Mouse (Mus musculus): ENCODE measurements around the gene Adra1d. TPM values are rescaled to one million over a fixed set of nuclear protein-coding genes. Genes with fewer than 3 reads are reported as not detected.
A peak's percentile ranks its signal among the peaks of the same experiment; 100 is the strongest.

Adra1d gene
- polyA plus RNA-seq, 1 experiment from 2014 or later, result 1.6 TPM

GRCm38 (mm10) chr2:131509671-131510313 lies 52.3 kb downstream of the Adra1d start:
- peaks cover 42% of the 10 kb centered on the region for H3K4me1 ChIP-seq (ENCODE audit: control insufficient read depth, insufficient read depth, low read length)
- peak; percentile 91 for DNase-seq (ENCODE audit: low spot score)
- no peaks in the 10 kb centered on the region for H3K9me3 ChIP-seq (ENCODE audit: control insufficient read depth, low read length)
- peak overlapping the region; percentile 65; the same call in 1 of the 2 replicates for H3K27ac ChIP-seq (replicated peaks; ENCODE audit: low read depth, low read length)
- H3K4me3 ChIP-seq (ENCODE audit: low read depth, low read length), result peak overlapping the region; percentile 29
- peak overlapping the region; percentile 55 for H3K9ac ChIP-seq (ENCODE audit: low read depth, low read length)
- H3K36me3 ChIP-seq (ENCODE audit: control insufficient read depth, insufficient read depth, low read length), result no peaks in the 10 kb centered on the region
- peak overlapping the region; percentile 60 for H3K4me2 ChIP-seq (ENCODE audit: low read depth, low read length)
- ATAC-seq (ENCODE audit: low read depth), result peak; percentile 77
- no peaks in the 10 kb centered on the region for H3K27me3 ChIP-seq (replicated peaks; ENCODE audit: control insufficient read depth, insufficient read depth, low read length)
- 14% methylated on average over 17 of the region's 17 CpGs for WGBS

DNA sequence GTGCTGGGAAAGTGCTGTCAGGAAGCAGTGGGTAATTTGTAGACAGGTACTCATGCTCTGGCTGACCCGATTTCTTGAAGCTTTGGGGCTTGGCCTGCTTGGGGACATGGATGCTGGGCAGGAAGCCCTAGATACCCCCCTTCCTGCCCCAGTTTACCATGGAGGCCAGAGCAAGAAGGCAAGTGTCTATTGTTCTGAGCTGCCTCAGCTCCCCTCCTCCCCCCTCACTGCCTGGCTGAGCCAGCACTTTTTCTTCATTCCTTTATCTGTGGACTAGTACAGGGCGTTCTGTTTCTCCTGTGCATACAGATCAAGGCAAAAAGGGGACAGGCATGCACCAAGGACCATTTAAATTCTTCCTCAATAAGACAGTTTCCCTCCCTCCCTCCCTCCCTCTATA lies 53.6 kb downstream of the Adra1d start:
- Histone ChIP-seq H3K36me3 (ENCODE audit: control insufficient read depth, insufficient read depth, low read length) (no peaks in the 10 kb centered on the region), H3K4me2 (ENCODE audit: low read depth, low read length) (no peak overlapping the region), H3K27ac (replicated peaks; ENCODE audit: low read depth, low read length) (no peak overlapping the region), H3K9ac (ENCODE audit: low read depth, low read length) (no peak overlapping the region), H3K4me3 (ENCODE audit: low read depth, low read length) (no peak overlapping the region), H3K9me3 (ENCODE audit: control insufficient read depth, low read length) (no peaks in the 10 kb centered on the region), H3K27me3 (replicated peaks; ENCODE audit: control insufficient read depth, insufficient read depth, low read length) (no peaks in the 10 kb centered on the region), H3K4me1 (ENCODE audit: control insufficient read depth, insufficient read depth, low read length) (peaks cover 42% of the 10 kb centered on the region)
- ATAC-seq (ENCODE audit: low read depth) (no peak), DNase-seq (ENCODE audit: low spot score) (no peak)
- WGBS, result 44% methylated on average over 2 of the region's 2 CpGs

DNA sequence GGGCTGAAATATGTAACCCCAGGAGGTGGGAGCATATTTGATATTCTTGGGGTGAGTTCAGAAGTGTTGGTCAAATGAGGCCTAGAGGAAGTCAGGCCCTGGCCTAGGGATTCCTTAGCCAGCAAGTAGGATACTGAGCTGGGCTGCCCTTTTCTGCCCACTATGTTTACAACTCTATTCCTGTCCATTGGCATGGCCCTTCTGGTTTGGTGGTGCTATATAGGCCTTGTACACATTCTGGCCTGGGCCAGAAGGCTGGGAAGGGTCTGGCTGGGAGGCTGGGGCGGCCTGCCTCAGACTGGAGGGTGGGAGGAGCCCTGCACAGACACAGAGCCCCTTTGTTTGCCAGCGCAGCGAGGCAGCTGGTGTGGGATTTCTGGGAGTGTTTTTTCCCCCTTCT lies 55.7 kb downstream of the Adra1d start:
- Histone ChIP-seq H3K4me3 (ENCODE audit: low read depth, low read length) (no peak overlapping the region), H3K36me3 (ENCODE audit: control insufficient read depth, insufficient read depth, low read length) (no peaks in the 10 kb centered on the region), H3K4me2 (ENCODE audit: low read depth, low read length) (no peak overlapping the region), H3K9me3 (ENCODE audit: control insufficient read depth, low read length) (no peaks in the 10 kb centered on the region), H3K9ac (ENCODE audit: low read depth, low read length) (no peak overlapping the region), H3K27ac (replicated peaks; ENCODE audit: low read depth, low read length) (peak overlapping the region; percentile 72), H3K4me1 (ENCODE audit: control insufficient read depth, insufficient read depth, low read length) (peaks cover 48% of the 10 kb centered on the region), H3K27me3 (replicated peaks; ENCODE audit: control insufficient read depth, insufficient read depth, low read length) (no peaks in the 10 kb centered on the region)
- ATAC-seq (ENCODE audit: low read depth) (peak; percentile 68), DNase-seq (ENCODE audit: low spot score) (peak; percentile 81)
- 1% methylated on average over 3 of the region's 3 CpGs for WGBS

DNA sequence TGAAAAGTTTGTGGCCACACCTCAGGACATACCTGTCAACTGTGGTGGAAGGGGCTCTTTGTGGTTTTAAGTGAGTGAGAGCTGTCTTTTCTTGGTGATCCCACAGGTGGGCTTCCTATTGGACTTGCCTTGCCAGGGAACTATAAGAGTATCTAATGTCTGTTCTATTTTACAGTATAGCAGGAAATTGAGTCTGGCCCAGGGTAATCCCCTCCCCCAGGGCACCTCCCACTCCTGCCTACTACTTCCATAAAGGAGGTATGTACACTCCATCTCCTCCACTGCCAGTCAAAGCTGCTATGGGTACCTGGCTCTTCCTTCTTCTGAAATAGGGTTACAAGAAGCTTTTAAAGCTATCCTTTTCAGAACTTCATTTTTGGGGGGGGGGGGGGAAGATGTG lies 56.7 kb downstream of the Adra1d start:
- Histone ChIP-seq H3K4me3 (ENCODE audit: low read depth, low read length) (no peak overlapping the region), H3K9me3 (ENCODE audit: control insufficient read depth, low read length) (no peaks in the 10 kb centered on the region), H3K27ac (replicated peaks; ENCODE audit: low read depth, low read length) (peak overlapping the region; percentile 72; the same call in 1 of the 2 replicates), H3K27me3 (replicated peaks; ENCODE audit: control insufficient read depth, insufficient read depth, low read length) (no peaks in the 10 kb centered on the region), H3K36me3 (ENCODE audit: control insufficient read depth, insufficient read depth, low read length) (no peaks in the 10 kb centered on the region), H3K9ac (ENCODE audit: low read depth, low read length) (no peak overlapping the region), H3K4me2 (ENCODE audit: low read depth, low read length) (no peak overlapping the region), H3K4me1 (ENCODE audit: control insufficient read depth, insufficient read depth, low read length) (peaks cover 50% of the 10 kb centered on the region)
- DNase-seq (ENCODE audit: low spot score), result no peak
- no peak for ATAC-seq (ENCODE audit: low read depth)

- no peak overlapping the region for H3K4me3 ChIP-seq (ENCODE audit: low read depth, low read length)
- no peak overlapping the region for H3K4me2 ChIP-seq (ENCODE audit: low read depth, low read length)
- H3K27ac ChIP-seq (replicated peaks; ENCODE audit: low read depth, low read length), result no peak overlapping the region
- H3K9ac ChIP-seq (ENCODE audit: low read depth, low read length), result no peak overlapping the region
- DNase-seq (ENCODE audit: low spot score) (no peak), ATAC-seq (ENCODE audit: low read depth) (no peak)
- H3K9me3 ChIP-seq (ENCODE audit: control insufficient read depth, low read length), result no peaks in the 10 kb centered on the region
- H3K4me1 ChIP-seq (ENCODE audit: control insufficient read depth, insufficient read depth, low read length), result peaks cover 34% of the 10 kb centered on the region
- 59% methylated on average over 5 of the region's 5 CpGs for WGBS
- H3K27me3 ChIP-seq (replicated peaks; ENCODE audit: control insufficient read depth, insufficient read depth, low read length), result no peaks in the 10 kb centered on the region
- H3K36me3 ChIP-seq (ENCODE audit: control insufficient read depth, insufficient read depth, low read length), result no peaks in the 10 kb centered on the region
Observed at GRCm38 (mm10) chr2:131502561-131502960, 59.5 kb downstream of the Adra1d start.

DNA sequence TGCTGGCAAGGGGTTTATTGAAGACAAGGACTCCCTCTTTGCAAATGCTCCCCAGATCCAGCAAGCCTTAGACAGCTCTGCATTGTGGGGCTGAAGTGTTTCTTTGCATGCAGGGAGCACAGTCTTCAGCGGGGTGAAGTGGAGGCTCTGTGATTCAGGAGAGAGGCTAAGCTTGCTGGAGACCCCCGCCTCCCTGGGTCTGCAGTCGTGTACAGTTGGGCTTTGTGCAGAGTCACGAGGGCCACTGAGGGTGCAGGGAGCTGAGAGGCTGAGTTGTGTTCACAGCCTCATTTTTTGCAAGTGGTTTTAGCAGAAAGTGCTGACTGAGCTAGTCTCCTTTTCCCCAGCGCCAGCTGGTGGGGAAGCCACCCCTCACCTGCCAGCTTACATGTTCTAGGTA lies 60.2 kb downstream of the Adra1d start:
- ATAC-seq (ENCODE audit: low read depth) (no peak), DNase-seq (ENCODE audit: low spot score) (peak; percentile 30)
- WGBS, result 32% methylated on average over 5 of the region's 5 CpGs
- H3K4me1 ChIP-seq (ENCODE audit: control insufficient read depth, insufficient read depth, low read length), result peaks cover 31% of the 10 kb centered on the region
- H3K4me2 ChIP-seq (ENCODE audit: low read depth, low read length), result no peak overlapping the region
- no peak overlapping the region for H3K4me3 ChIP-seq (ENCODE audit: low read depth, low read length)
- no peak overlapping the region for H3K27ac ChIP-seq (replicated peaks; ENCODE audit: low read depth, low read length)
- no peaks in the 10 kb centered on the region for H3K9me3 ChIP-seq (ENCODE audit: control insufficient read depth, low read length)
- no peaks in the 10 kb centered on the region for H3K36me3 ChIP-seq (ENCODE audit: control insufficient read depth, insufficient read depth, low read length)
- H3K9ac ChIP-seq (ENCODE audit: low read depth, low read length), result no peak overlapping the region
- H3K27me3 ChIP-seq (replicated peaks; ENCODE audit: control insufficient read depth, insufficient read depth, low read length), result no peaks in the 10 kb centered on the region

- ATAC-seq (ENCODE audit: low read depth) (no peak), DNase-seq (ENCODE audit: low spot score) (no peak)
- H3K9me3 ChIP-seq (ENCODE audit: control insufficient read depth, low read length), result no peaks in the 10 kb centered on the region
- H3K4me1 ChIP-seq (ENCODE audit: control insufficient read depth, insufficient read depth, low read length), result peaks cover 25% of the 10 kb centered on the region
- no peak overlapping the region for H3K4me2 ChIP-seq (ENCODE audit: low read depth, low read length)
- H3K36me3 ChIP-seq (ENCODE audit: control insufficient read depth, insufficient read depth, low read length), result no peaks in the 10 kb centered on the region
- H3K27me3 ChIP-seq (replicated peaks; ENCODE audit: control insufficient read depth, insufficient read depth, low read length), result no peaks in the 10 kb centered on the region
- 57% methylated on average over 5 of the region's 5 CpGs for WGBS
- H3K4me3 ChIP-seq (ENCODE audit: low read depth, low read length), result no peak overlapping the region
- no peak overlapping the region for H3K27ac ChIP-seq (replicated peaks; ENCODE audit: low read depth, low read length)
- H3K9ac ChIP-seq (ENCODE audit: low read depth, low read length), result no peak overlapping the region
Observed at GRCm38 (mm10) chr2:131499290-131499845, 62.7 kb downstream of the Adra1d start.

DNA sequence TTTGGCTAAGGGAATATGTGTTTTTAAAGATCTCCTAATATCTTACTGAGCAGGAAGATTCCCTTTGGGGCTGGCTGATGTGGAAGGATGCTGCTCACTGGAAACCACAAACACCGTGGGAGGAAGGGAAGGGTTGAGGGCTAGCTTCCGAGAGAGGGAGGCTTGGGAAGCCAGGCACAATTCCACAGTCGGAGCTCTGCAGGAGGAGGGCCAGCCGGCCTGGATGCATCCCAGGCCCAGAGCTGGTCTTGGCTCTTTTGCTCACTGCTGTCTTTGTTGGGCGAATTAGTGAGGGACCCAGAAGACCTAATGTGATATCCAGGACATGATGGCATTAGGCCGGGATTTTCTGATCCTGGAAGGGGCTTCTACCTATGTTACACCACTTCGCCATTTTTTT lies 63.9 kb downstream of the Adra1d start:
- H3K27ac ChIP-seq (replicated peaks; ENCODE audit: low read depth, low read length), result no peak overlapping the region
- H3K4me1 ChIP-seq (ENCODE audit: control insufficient read depth, insufficient read depth, low read length), result peaks cover 30% of the 10 kb centered on the region
- WGBS, result 54% methylated on average over 7 of the region's 7 CpGs
- DNase-seq (ENCODE audit: low spot score) (peak; percentile 48), ATAC-seq (ENCODE audit: low read depth) (0 out of 2 replicates have a peak, but pooled peaks have one; percentile 30)
- no peaks in the 10 kb centered on the region for H3K36me3 ChIP-seq (ENCODE audit: control insufficient read depth, insufficient read depth, low read length)
- no peaks in the 10 kb centered on the region for H3K27me3 ChIP-seq (replicated peaks; ENCODE audit: control insufficient read depth, insufficient read depth, low read length)
- H3K4me2 ChIP-seq (ENCODE audit: low read depth, low read length), result no peak overlapping the region
- no peak overlapping the region for H3K9ac ChIP-seq (ENCODE audit: low read depth, low read length)
- H3K4me3 ChIP-seq (ENCODE audit: low read depth, low read length), result no peak overlapping the region
- H3K9me3 ChIP-seq (ENCODE audit: control insufficient read depth, low read length), result no peaks in the 10 kb centered on the region
